Mouse (Mus musculus): ENCODE data around the gene Ppargc1a. TPM values are rescaled to one million over a fixed set of nuclear protein-coding genes. Genes with fewer than 3 reads are reported as not detected.

Gene Ppargc1a
- total RNA-seq, 2 experiments from 2014 or later: 28.9 to 96.0 TPM

DNA sequence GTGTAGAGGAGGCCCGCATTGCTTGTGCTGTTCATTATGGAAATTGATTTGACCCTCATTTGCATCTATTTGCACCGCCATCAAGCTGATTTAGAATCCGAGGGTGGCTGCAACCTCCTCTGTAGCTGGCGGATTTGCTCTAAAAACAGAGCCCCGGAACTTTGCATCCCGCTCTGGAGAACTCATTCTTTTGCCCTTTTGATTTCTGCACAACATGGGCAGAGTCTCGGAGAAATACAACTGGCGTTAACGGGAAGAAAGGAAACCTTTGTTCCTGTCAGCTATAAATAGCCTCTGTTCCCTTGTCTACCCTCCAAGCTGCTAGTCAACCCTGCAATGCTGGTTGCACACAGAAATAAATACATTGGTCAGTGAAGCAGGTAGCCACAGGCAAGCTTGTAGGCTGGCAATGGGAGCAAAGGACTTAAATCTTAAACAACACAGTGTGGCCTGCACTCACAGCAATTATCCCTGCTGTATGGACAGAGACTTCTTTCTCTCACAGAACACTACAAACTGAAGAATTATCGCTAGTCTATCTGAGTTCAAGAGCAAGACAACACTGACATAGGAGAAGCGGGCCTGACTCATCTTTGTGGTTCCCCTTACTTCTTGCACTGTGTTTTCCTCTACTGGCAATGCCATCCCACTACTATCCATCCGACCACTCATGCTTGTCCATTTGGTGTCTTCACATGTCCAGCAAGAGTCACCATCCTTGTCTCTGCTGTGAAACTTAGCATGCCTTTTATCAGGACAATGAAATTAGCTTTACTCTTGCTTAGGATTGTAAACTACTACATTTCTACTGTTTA lies 155.0 kb downstream of the Ppargc1a start:
- no peak for DNase-seq

DNA sequence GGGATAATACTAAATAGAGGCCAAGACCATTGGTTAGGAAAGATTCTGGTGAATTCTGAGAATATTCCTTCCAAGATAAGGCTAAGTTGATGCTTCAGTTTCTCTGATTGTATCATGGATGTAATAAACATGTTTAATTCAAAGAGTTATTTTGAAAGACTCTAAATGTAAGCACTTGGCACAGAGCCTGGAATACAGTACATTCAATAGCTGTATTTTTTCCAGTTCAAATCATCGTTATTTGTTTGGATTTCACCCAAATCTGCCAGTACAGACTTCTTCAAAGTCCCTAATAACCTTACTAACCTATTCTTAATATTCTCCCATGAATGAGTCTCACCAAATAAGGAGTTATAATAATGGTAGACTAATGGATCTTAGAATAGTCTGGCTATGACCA lies 157.5 kb downstream of the Ppargc1a start:
- DNase-seq: no peak

DNA sequence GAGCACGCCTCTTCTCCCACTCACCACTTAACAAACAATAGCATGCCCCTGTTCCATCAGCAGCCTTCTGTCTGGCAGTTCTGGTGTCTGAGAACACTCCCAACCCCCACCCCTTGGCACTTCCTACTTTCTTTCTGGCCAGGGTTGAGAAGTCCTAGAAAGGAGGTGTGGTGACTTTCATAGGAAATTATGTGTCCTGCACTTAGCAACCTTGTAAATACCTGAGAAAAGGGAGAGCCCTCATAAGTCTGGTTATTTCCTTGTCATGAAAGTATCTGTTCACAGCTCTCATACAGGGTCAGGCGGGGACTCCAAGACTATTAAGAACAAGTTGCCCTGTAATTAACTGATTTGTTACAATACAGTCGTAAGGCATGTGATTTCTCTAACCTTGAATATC lies 161.1 kb downstream of the Ppargc1a start:
- DNase-seq: no peak
